Mouse (Mus musculus): ENCODE results near the gene Ssxb8. TPM values are rescaled to one million over a fixed set of nuclear protein-coding genes. Genes with fewer than 3 reads are reported as not detected.

Gene Ssxb8
- not detected for polyA plus RNA-seq (2014; fragmentation: Illumina TruSeq; extraction: RNeasy Lipid Tissue Mini Kit (QIAGEN cat#74804); ENCODE audit: low read depth, low replicate concordance)

GRCm38 (mm10) chrX:8690744-8691143 is at the start of gene Ssxb8:
Gene Ssxb8, minus strand, starts transcription at chrX:8690844.

Other genes with a start within 250 kb of the Ssxb8 start
- gene Ssxb2, start 229.1 kb downstream of the Ssxb8 start, polyA plus RNA-seq (2014; fragmentation: Illumina TruSeq; extraction: RNeasy Lipid Tissue Mini Kit (QIAGEN cat#74804); ENCODE audit: low read depth, low replicate concordance): not detected
- not detected for gene Gm14459, start 165.9 kb downstream of the Ssxb8 start, polyA plus RNA-seq (2014; fragmentation: Illumina TruSeq; extraction: RNeasy Lipid Tissue Mini Kit (QIAGEN cat#74804); ENCODE audit: low read depth, low replicate concordance)
- gene Ssxb6, start 142.6 kb downstream of the Ssxb8 start, polyA plus RNA-seq (2014; fragmentation: Illumina TruSeq; extraction: RNeasy Lipid Tissue Mini Kit (QIAGEN cat#74804); ENCODE audit: low read depth, low replicate concordance): not detected
- gene Ssxb3, start 99.0 kb downstream of the Ssxb8 start, polyA plus RNA-seq (2014; fragmentation: Illumina TruSeq; extraction: RNeasy Lipid Tissue Mini Kit (QIAGEN cat#74804); ENCODE audit: low read depth, low replicate concordance): not detected
- gene Ssx9, start 57.6 kb upstream of the Ssxb8 start, polyA plus RNA-seq (2014; fragmentation: Illumina TruSeq; extraction: RNeasy Lipid Tissue Mini Kit (QIAGEN cat#74804); ENCODE audit: low read depth, low replicate concordance): not detected
- gene Ssxb5, start 112.8 kb upstream of the Ssxb8 start, polyA plus RNA-seq (2014; fragmentation: Illumina TruSeq; extraction: RNeasy Lipid Tissue Mini Kit (QIAGEN cat#74804); ENCODE audit: low read depth, low replicate concordance): not detected
- not detected for gene Gm6592, start 153.2 kb upstream of the Ssxb8 start, polyA plus RNA-seq (2014; fragmentation: Illumina TruSeq; extraction: RNeasy Lipid Tissue Mini Kit (QIAGEN cat#74804); ENCODE audit: low read depth, low replicate concordance)
- gene Gm5751, start 183.4 kb upstream of the Ssxb8 start, polyA plus RNA-seq (2014; fragmentation: Illumina TruSeq; extraction: RNeasy Lipid Tissue Mini Kit (QIAGEN cat#74804); ENCODE audit: low read depth, low replicate concordance): not detected
- 2.0 TPM for gene B630019K06Rik, start 201.5 kb upstream of the Ssxb8 start, polyA plus RNA-seq (2014; fragmentation: Illumina TruSeq; extraction: RNeasy Lipid Tissue Mini Kit (QIAGEN cat#74804); ENCODE audit: low read depth, low replicate concordance)

Measured in adipose tissue, adult 10 weeks (tissue).